Mouse (Mus musculus): ENCODE data around the gene Casc3. TPM values are rescaled to one million over a fixed set of nuclear protein-coding genes. Genes with fewer than 3 reads are reported as not detected.

Casc3 gene
- polyA plus RNA-seq, 1 experiment from 2014 or later, result 36.2 TPM

DNA sequence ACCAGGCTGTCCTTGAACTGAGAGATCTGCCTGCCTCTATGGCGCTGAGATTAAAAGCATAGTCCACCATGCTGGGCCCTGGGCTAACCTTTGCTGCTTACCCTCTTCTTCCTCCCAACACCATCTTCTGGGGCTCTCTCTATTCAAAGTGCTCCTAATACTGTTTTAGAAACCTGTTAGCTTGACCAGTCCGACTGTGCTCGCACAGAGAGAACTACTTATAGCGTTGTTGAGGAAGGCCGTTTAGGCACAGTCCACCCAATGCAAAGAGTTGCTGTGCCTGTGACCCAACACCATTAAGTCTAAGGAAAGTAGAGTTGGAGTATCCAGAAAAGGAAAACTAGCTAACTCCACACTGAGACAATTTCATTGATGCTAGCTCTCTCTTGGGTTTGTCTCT, 16.6 kb upstream of the Casc3 start:
- Histone ChIP-seq H3K4me3 (ENCODE audit: low read length) (no peak overlapping the region), H3K9ac (replicated peaks; ENCODE audit: low read length) (no peak overlapping the region; the same call in 1 of the 2 replicates), H3K9me3 (ENCODE audit: low read length) (no peaks in the 10 kb centered on the region), H3K36me3 (ENCODE audit: insufficient read depth, low read length) (no peaks in the 10 kb centered on the region), H3K4me1 (ENCODE audit: insufficient read depth, low read length) (peaks cover 64% of the 10 kb centered on the region), H3K27me3 (ENCODE audit: insufficient read depth, low read length) (no peaks in the 10 kb centered on the region), H3K4me2 (replicated peaks; ENCODE audit: low read depth, low read length) (no peak overlapping the region; the same call in 1 of the 2 replicates), H3K27ac (ENCODE audit: low read length) (peak overlapping the region; percentile 93)
- no peak for ATAC-seq (ENCODE audit: low FRiP score, low TSS enrichment)
- 91% methylated on average over 5 of the region's 5 CpGs for WGBS

DNA sequence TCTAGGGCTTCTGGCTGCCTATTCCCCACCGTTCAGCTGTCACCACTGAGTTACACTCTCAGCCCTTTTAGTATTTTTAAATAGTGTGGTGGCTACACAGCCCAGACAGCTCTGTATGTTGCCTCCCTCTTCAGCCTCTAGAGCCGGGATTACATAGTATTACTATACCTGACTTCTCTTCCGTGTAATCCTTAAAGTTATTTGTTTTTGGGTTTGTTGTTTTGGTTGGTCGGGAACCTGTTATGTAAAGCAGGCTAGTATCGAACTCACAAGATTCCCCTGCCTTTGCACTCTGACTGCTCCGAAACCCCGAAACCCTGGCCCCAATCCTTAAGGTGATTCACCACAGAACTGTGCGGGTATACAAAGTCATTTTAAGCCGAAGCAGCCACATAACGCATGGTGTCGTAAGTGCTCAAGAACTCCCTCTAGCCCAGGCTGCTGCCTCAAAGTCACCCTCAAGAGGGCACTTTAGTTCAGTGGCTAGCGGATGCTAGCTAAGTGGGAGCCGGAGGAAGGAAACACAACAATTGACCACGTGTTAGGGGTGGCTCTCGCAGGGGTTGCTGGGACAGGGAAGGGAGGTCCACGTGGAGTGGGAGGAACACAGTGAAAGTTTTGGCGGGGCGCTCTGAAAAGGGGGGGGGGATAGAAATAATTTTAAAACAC, 16.0 kb upstream of the Casc3 start:
- H3K4me1 ChIP-seq (ENCODE audit: insufficient read depth, low read length), result peaks cover 64% of the 10 kb centered on the region
- 13% methylated on average over 18 of the region's 18 CpGs for WGBS

DNA sequence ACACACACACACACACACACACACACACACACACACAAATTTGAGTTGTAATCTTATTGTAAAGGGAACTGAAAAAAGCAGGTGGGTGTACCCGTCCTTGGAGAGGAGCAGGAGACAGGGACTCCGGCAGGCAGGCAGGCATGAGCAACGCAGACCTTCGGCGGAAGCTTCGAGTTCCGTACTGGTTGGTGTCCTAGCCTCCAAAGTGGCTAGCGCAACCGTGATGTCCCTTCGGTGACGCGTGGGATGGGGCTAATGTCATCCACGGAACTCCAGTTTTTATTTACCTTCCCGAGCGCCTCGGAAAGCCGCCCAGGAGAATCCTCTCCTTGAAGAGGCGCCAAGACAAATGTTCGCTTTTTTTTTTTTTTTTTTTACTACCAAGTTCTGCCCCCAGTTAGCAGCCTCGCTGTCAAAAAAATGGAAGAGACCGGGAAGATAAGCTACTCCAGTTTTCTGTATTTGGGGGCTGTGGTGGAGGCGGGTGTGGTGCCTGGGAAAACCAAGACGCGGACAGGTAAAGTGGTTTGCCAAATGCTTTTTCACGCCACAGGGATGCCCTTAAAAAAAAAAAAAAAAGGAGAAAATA, 15.4 kb upstream of the Casc3 start:
- Histone ChIP-seq H3K9me3 (ENCODE audit: low read length) (no peaks in the 10 kb centered on the region), H3K4me3 (ENCODE audit: low read length) (peak overlapping the region; percentile 52), H3K27ac (ENCODE audit: low read length) (peak overlapping the region; percentile 93), H3K9ac (replicated peaks; ENCODE audit: low read length) (peak overlapping the region; percentile 69), H3K36me3 (ENCODE audit: insufficient read depth, low read length) (no peaks in the 10 kb centered on the region), H3K4me2 (replicated peaks; ENCODE audit: low read depth, low read length) (peak overlapping the region; percentile 78), H3K4me1 (ENCODE audit: insufficient read depth, low read length) (peaks cover 63% of the 10 kb centered on the region), H3K27me3 (ENCODE audit: insufficient read depth, low read length) (no peaks in the 10 kb centered on the region)
- WGBS, result 1% methylated on average over 25 of the region's 25 CpGs
- 0 out of 2 replicates have a peak, but pooled peaks have one; percentile 5 for ATAC-seq (ENCODE audit: low FRiP score, low TSS enrichment)

More for the DNA sequence above, 16.0 kb upstream of the Casc3 start:
- H3K4me2 ChIP-seq (replicated peaks; ENCODE audit: low read depth, low read length), result peak overlapping the region; percentile 78
- H3K9me3 ChIP-seq (ENCODE audit: low read length), result no peaks in the 10 kb centered on the region
- peak overlapping the region; percentile 93 for H3K27ac ChIP-seq (ENCODE audit: low read length)
- H3K36me3 ChIP-seq (ENCODE audit: insufficient read depth, low read length), result no peaks in the 10 kb centered on the region
- ATAC-seq (ENCODE audit: low FRiP score, low TSS enrichment), result peak; percentile 76
- H3K9ac ChIP-seq (replicated peaks; ENCODE audit: low read length), result peak overlapping the region; percentile 69
- H3K4me3 ChIP-seq (ENCODE audit: low read length), result peak overlapping the region; percentile 52
- H3K27me3 ChIP-seq (ENCODE audit: insufficient read depth, low read length), result no peaks in the 10 kb centered on the region

DNA sequence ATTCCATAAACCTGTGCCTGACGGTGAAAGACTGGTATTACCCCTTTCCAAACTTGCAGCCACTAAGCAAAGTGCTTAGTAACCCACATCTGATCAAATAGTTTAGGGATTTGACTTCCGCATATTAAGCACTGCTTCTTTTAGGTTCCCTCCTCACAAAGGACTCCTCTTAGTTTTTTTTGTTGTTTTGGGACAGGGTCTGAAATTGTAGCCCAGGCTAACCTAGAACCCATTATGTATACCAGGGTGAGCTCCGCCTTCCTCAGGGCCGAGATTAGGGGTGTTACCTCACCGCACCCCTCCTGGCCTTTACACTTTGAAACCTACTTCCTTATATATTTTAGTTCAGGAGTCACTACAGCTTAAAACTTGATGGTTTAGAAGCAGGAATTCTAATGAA, 14.9 kb upstream of the Casc3 start:
- WGBS, result 42% methylated on average over 5 of the region's 5 CpGs
- no peak for ATAC-seq (ENCODE audit: low FRiP score, low TSS enrichment)
- Histone ChIP-seq H3K9ac (replicated peaks; ENCODE audit: low read length) (peak overlapping the region; percentile 69), H3K4me2 (replicated peaks; ENCODE audit: low read depth, low read length) (peak overlapping the region; percentile 78), H3K4me3 (ENCODE audit: low read length) (peak overlapping the region; percentile 52), H3K27ac (ENCODE audit: low read length) (peak overlapping the region; percentile 93; the same call in 1 of the 2 replicates), H3K9me3 (ENCODE audit: low read length) (no peaks in the 10 kb centered on the region), H3K36me3 (ENCODE audit: insufficient read depth, low read length) (no peaks in the 10 kb centered on the region), H3K27me3 (ENCODE audit: insufficient read depth, low read length) (no peaks in the 10 kb centered on the region), H3K4me1 (ENCODE audit: insufficient read depth, low read length) (peaks cover 59% of the 10 kb centered on the region)

- H3K4me2 ChIP-seq (replicated peaks; ENCODE audit: low read depth, low read length), result no peak overlapping the region
- H3K27me3 ChIP-seq (ENCODE audit: insufficient read depth, low read length), result no peaks in the 10 kb centered on the region
- H3K9ac ChIP-seq (replicated peaks; ENCODE audit: low read length), result no peak overlapping the region
- H3K9me3 ChIP-seq (ENCODE audit: low read length), result no peaks in the 10 kb centered on the region
- no peaks in the 10 kb centered on the region for H3K36me3 ChIP-seq (ENCODE audit: insufficient read depth, low read length)
- H3K27ac ChIP-seq (ENCODE audit: low read length), result no peak overlapping the region
- H3K4me3 ChIP-seq (ENCODE audit: low read length), result no peak overlapping the region
- 82% methylated on average over 5 of the region's 5 CpGs for WGBS
- H3K4me1 ChIP-seq (ENCODE audit: insufficient read depth, low read length), result peaks cover 51% of the 10 kb centered on the region
- no peak for ATAC-seq (ENCODE audit: low FRiP score, low TSS enrichment)
Observed at GRCm38 (mm10) chr11:98790631-98791205, 14.0 kb upstream of the Casc3 start.

DNA sequence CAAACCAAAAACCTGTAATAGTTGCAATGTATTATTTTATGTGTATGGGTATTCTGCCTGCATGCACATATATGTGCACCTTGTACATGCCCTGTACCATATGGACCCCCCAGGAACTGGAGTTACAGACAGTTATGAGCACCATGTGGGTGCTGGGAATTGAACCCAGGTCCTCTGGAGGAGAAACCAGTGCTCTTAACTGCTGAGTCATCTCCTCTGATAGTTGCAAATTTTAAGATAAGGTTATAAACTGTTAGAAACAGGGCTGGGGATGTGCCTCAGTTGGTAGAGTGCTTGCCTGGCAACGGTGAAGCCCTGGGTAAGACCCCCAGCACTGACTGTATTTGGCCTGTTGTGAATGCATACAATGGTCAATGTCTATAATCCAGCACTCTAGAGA, 13.3 kb upstream of the Casc3 start:
- no peak overlapping the region for H3K27ac ChIP-seq (ENCODE audit: low read length)
- H3K9me3 ChIP-seq (ENCODE audit: low read length), result no peaks in the 10 kb centered on the region
- H3K36me3 ChIP-seq (ENCODE audit: insufficient read depth, low read length), result no peaks in the 10 kb centered on the region
- H3K9ac ChIP-seq (replicated peaks; ENCODE audit: low read length), result no peak overlapping the region
- peaks cover 43% of the 10 kb centered on the region for H3K4me1 ChIP-seq (ENCODE audit: insufficient read depth, low read length)
- 79% methylated on average over 1 of the region's 1 CpGs for WGBS
- H3K4me3 ChIP-seq (ENCODE audit: low read length), result no peak overlapping the region
- no peaks in the 10 kb centered on the region for H3K27me3 ChIP-seq (ENCODE audit: insufficient read depth, low read length)
- no peak for ATAC-seq (ENCODE audit: low FRiP score, low TSS enrichment)
- no peak overlapping the region for H3K4me2 ChIP-seq (replicated peaks; ENCODE audit: low read depth, low read length)

- Histone ChIP-seq H3K36me3 (ENCODE audit: insufficient read depth, low read length) (no peaks in the 10 kb centered on the region), H3K27me3 (ENCODE audit: insufficient read depth, low read length) (no peaks in the 10 kb centered on the region)
Observed at GRCm38 (mm10) chr11:98792081-98792480, 12.6 kb upstream of the Casc3 start.

GRCm38 (mm10) chr11:98794469-98795014, 10.2 kb upstream of the Casc3 start:
- Histone ChIP-seq H3K4me2 (replicated peaks; ENCODE audit: low read depth, low read length) (peak overlapping the region; percentile 96), H3K27me3 (ENCODE audit: insufficient read depth, low read length) (no peaks in the 10 kb centered on the region), H3K9ac (replicated peaks; ENCODE audit: low read length) (peak overlapping the region; percentile 100), H3K27ac (ENCODE audit: low read length) (peak overlapping the region; percentile 100), H3K4me1 (ENCODE audit: insufficient read depth, low read length) (peaks cover 50% of the 10 kb centered on the region), H3K36me3 (ENCODE audit: insufficient read depth, low read length) (peaks cover 10% of the 10 kb centered on the region), H3K4me3 (ENCODE audit: low read length) (peak overlapping the region; percentile 100), H3K9me3 (ENCODE audit: low read length) (no peaks in the 10 kb centered on the region)
- peak; percentile 83 for ATAC-seq (ENCODE audit: low FRiP score, low TSS enrichment)
- WGBS, result 0% methylated on average over 30 of the region's 30 CpGs

More at GRCm38 (mm10) chr11:98792081-98792480, 12.6 kb upstream of the Casc3 start:
- H3K9ac ChIP-seq (replicated peaks; ENCODE audit: low read length), result peak overlapping the region; percentile 41; the same call in 1 of the 2 replicates
- no peak overlapping the region for H3K4me3 ChIP-seq (ENCODE audit: low read length)
- H3K4me2 ChIP-seq (replicated peaks; ENCODE audit: low read depth, low read length), result no peak overlapping the region
- H3K27ac ChIP-seq (ENCODE audit: low read length), result 0 out of 2 replicates have a peak overlapping the region, but pooled peaks have one; percentile 52
- peaks cover 40% of the 10 kb centered on the region for H3K4me1 ChIP-seq (ENCODE audit: insufficient read depth, low read length)
- 21% methylated on average over 4 of the region's 4 CpGs for WGBS
- no peaks in the 10 kb centered on the region for H3K9me3 ChIP-seq (ENCODE audit: low read length)
- no peak for ATAC-seq (ENCODE audit: low FRiP score, low TSS enrichment)

- Histone ChIP-seq H3K9ac (replicated peaks; ENCODE audit: low read length) (peak within 1 kb of the TSS; percentile 100), H3K9me3 (ENCODE audit: low read length) (no peaks in the 10 kb centered on the region), H3K4me3 (ENCODE audit: low read length) (peak within 1 kb of the TSS; percentile 100), H3K27ac (ENCODE audit: low read length) (peak within 1 kb of the TSS; percentile 100), H3K4me2 (replicated peaks; ENCODE audit: low read depth, low read length) (peak within 1 kb of the TSS; percentile 96), H3K36me3 (ENCODE audit: insufficient read depth, low read length) (peaks cover 16% of the 10 kb centered on the region), H3K4me1 (ENCODE audit: insufficient read depth, low read length) (peaks cover 44% of the 10 kb centered on the region), H3K27me3 (ENCODE audit: insufficient read depth, low read length) (no peaks in the 10 kb centered on the region)
- WGBS, result 0% methylated on average over 25 of the region's 89 CpGs
- ATAC-seq (ENCODE audit: low FRiP score, low TSS enrichment), result peak; percentile 53
Observed at GRCm38 (mm10) chr11:98795015-98795713, 9.5 kb upstream of the Casc3 start, which contains the start of gene Msl1. TSS of gene Msl1 (plus strand) at chr11:98795516.
